Mouse (Mus musculus) inflammation-experienced regulatory T-cells, adult 6 months (primary cell): Measurements from ENCODE around the gene Cerkl. TPM values are rescaled to one million over a fixed set of nuclear protein-coding genes. Genes with fewer than 3 reads are reported as not detected.

Experiments
- ATAC-seq: one replicate; pipeline ENCODE4 v1.8.0; 2017
- polyA plus RNA-seq, 3 experiments: library from polyadenylated mRNA; unstranded; fragments of 100-300 nt; shearing (Covaris generic); gene quantifications; one replicate each; pipeline ENCODE4 v1.2.1; 2017

Cerkl gene
- polyA plus RNA-seq, 3 experiments from 2014 or later, result 30.4 to 52.7 (median 42.5) TPM

- ATAC-seq, result no peak
Observed at GRCm38 (mm10) chr2:79309454-79310118, 147.0 kb downstream of the Cerkl start.

- ATAC-seq, result no peak
Observed at GRCm38 (mm10) chr2:79307549-79307948, 149.0 kb downstream of the Cerkl start.

- ATAC-seq, result peak; percentile 69
Observed at GRCm38 (mm10) chr2:79302398-79302797, 154.2 kb downstream of the Cerkl start.

- no peak for ATAC-seq
Observed at GRCm38 (mm10) chr2:79292431-79292830, 164.2 kb downstream of the Cerkl start.

GRCm38 (mm10) chr2:79291922-79292321 lies 164.7 kb downstream of the Cerkl start:
- ATAC-seq, result no peak

- no peak for ATAC-seq
Observed at GRCm38 (mm10) chr2:79290149-79290548, 166.4 kb downstream of the Cerkl start.

GRCm38 (mm10) chr2:79284206-79284605 lies 172.4 kb downstream of the Cerkl start:
- ATAC-seq, result no peak

Other genes starting within 250 kb of the Cerkl start
- 100 to 1,000 TPM; 202 to 296 (median 279) TPM for gene Itga4, start 201.4 kb downstream of the Cerkl start, polyA plus RNA-seq
- gene Neurod1, start within 50 bp of the Cerkl start, polyA plus RNA-seq, result not detected
- 1 to 10 TPM; 3.9 to 4.9 (median 4.5) TPM for gene Itprid2, start 178.6 kb upstream of the Cerkl start, polyA plus RNA-seq